Mouse (Mus musculus) cortical plate, adult 2 months (tissue): Measurements from ENCODE around the gene Calb2.

Experiments used
- CTCF ChIP-seq: fragments of 200-500 bp; IDR thresholded peaks from 2 replicates; pipeline ENCODE4 v1.5.1; 2011; ENCODE audit warnings: mild to moderate bottlenecking, control low read depth, low read length; ENCODE audit not compliant: insufficient read depth; ENCODE audit errors: extremely low read depth
- POLR2A ChIP-seq: fragments of 200-500 bp; IDR thresholded peaks from 2 replicates; pipeline ENCODE4 v1.6.1; 2011; ENCODE audit warnings: mild to moderate bottlenecking, low read length, control low read depth; ENCODE audit not compliant: insufficient read depth; ENCODE audit errors: extremely low read depth

GRCm38 (mm10) chr8:110217198-110217597 lies 49.2 kb upstream of the Calb2 start:
- TF ChIP-seq CTCF (no peak), POLR2A (no peak)
